Mouse (Mus musculus) CD4-positive, CD25-positive, alpha-beta regulatory T cell, adult 9 weeks (primary cell): ENCODE measurements around the gene Agpat4. TPM values are rescaled to one million over a fixed set of nuclear protein-coding genes. Genes with fewer than 3 reads are reported as not detected.

ENCODE experiments used
- polyA plus RNA-seq: library from polyadenylated mRNA; unstranded; fragments of 100-300 nt; shearing (Covaris generic); gene quantifications from one replicate; pipeline ENCODE4 v1.2.1, GENCODE M21; 2017

Agpat4 gene
- 9.3 TPM for polyA plus RNA-seq

GRCm38 (mm10) chr17:12118561-12118925 is at the start of gene Agpat4:
TSS of gene Agpat4 (plus strand) at chr17:12118704.

Other genes with a start within 250 kb of the Agpat4 start
- 16.7 TPM for gene Map3k4, start 200.1 kb downstream of the Agpat4 start, polyA plus RNA-seq